Mouse (Mus musculus) forebrain, embryonic 13.5 days (tissue): ENCODE results near the gene Amelx. TPM values are rescaled to one million over a fixed set of nuclear protein-coding genes. Genes with fewer than 3 reads are reported as not detected.

Source experiments
- ATAC-seq: fragments of 200-750 bp; cut with Nextera tagmentation; 2 replicates; pipeline ENCODE4 v1.8.0; 2017
- H3K27ac ChIP-seq: fragments of 300-500 bp; sonication (generic); 2 replicates; pipeline ENCODE4 v1.5.1; 2015; ENCODE audit warnings: inconsistent platforms, mild to moderate bottlenecking, moderate library complexity
- H3K27me3 ChIP-seq: fragments of 300-500 bp; sonication (generic); 2 replicates; pipeline ENCODE4 v1.6.1; 2015; ENCODE audit warnings: mild to moderate bottlenecking, inconsistent platforms
- H3K36me3 ChIP-seq: fragments of 300-500 bp; sonication (generic); 2 replicates; pipeline ENCODE4 v1.6.1; 2015; ENCODE audit warnings: mild to moderate bottlenecking, inconsistent platforms; ENCODE audit not compliant: poor library complexity, severe bottlenecking
- H3K4me1 ChIP-seq: fragments of 300-500 bp; sonication (generic); 2 replicates; pipeline ENCODE4 v1.6.1; 2015; ENCODE audit warnings: inconsistent platforms
- H3K4me2 ChIP-seq: fragments of 300-500 bp; sonication (generic); 2 replicates; pipeline ENCODE4 v1.6.1; 2015; ENCODE audit warnings: inconsistent platforms, mild to moderate bottlenecking, moderate library complexity
- H3K4me3 ChIP-seq: fragments of 300-500 bp; sonication (generic); 2 replicates; pipeline ENCODE4 v1.5.1; 2015; ENCODE audit warnings: mild to moderate bottlenecking, inconsistent platforms
- H3K9ac ChIP-seq: fragments of 300-500 bp; sonication (generic); 2 replicates; pipeline ENCODE4 v1.6.1; 2015; ENCODE audit warnings: mild to moderate bottlenecking, inconsistent platforms
- H3K9me3 ChIP-seq: fragments of 300-500 bp; sonication (generic); replicated peaks from 2 replicates; pipeline ENCODE4 v1.6.1; 2016; ENCODE audit warnings: inconsistent platforms
- WGBS: fragments of 180-500 bp; shearing (Covaris S2); methylation state at CpG from one replicate; pipeline ENCODE4 v1.1.7; 2015; 5-methylcytosine and 5-hydroxymethylcytosine counted together
- polyA plus RNA-seq: library from polyadenylated mRNA; unstranded; fragments of >200 nt; fragmentation: Nextera tagmentation; extraction: Ambion mirVana; gene quantifications from 2 replicates; pipeline ENCODE4 v1.2.1, GENCODE M21; 2015

The Amelx gene
- not detected in 2 replicates for polyA plus RNA-seq

GRCm38 (mm10) chrX:169187100-169187499 lies at the start of gene Amelx:
Amelx (minus strand) TSS chrX:169187200.
- H3K9me3 ChIP-seq, result no peaks in the 10 kb centered on the region
- no peak within 1 kb of the TSS for H3K4me2 ChIP-seq
- H3K4me1 ChIP-seq, result no peaks in the 10 kb centered on the region
- H3K36me3 ChIP-seq, result no peaks in the 10 kb centered on the region
- ATAC-seq, result no peak
- no peak within 1 kb of the TSS for H3K9ac ChIP-seq
- H3K4me3 ChIP-seq, result no peak within 1 kb of the TSS
- H3K27me3 ChIP-seq, result no peaks in the 10 kb centered on the region
- no peak within 1 kb of the TSS for H3K27ac ChIP-seq
- 82% methylated on average over 5 of the region's 5 CpGs for WGBS

- no peaks in the 10 kb centered on the region for H3K36me3 ChIP-seq
- H3K27ac ChIP-seq, result no peak overlapping the region
- peaks cover 5% of the 10 kb centered on the region; the same call in 1 of the 2 replicates for H3K27me3 ChIP-seq
- no peaks in the 10 kb centered on the region for H3K4me1 ChIP-seq
- no peak for ATAC-seq
- 78% methylated on average over 3 of the region's 3 CpGs for WGBS
- H3K9me3 ChIP-seq, result no peaks in the 10 kb centered on the region
- no peak overlapping the region for H3K4me3 ChIP-seq
- H3K4me2 ChIP-seq, result no peak overlapping the region
- H3K9ac ChIP-seq, result no peak overlapping the region
These were observed 35.5 kb upstream of the Amelx start for GRCm38 (mm10) chrX:169222357-169223062.

- Histone ChIP-seq H3K4me2 (no peak overlapping the region), H3K36me3 (no peaks in the 10 kb centered on the region), H3K4me1 (no peaks in the 10 kb centered on the region), H3K27ac (no peak overlapping the region), H3K27me3 (peaks cover 5% of the 10 kb centered on the region; the same call in 1 of the 2 replicates), H3K4me3 (no peak overlapping the region), H3K9me3 (no peaks in the 10 kb centered on the region), H3K9ac (no peak overlapping the region)
- 79% methylated on average over 8 of the region's 8 CpGs for WGBS
- ATAC-seq, result no peak
These were observed 33.1 kb upstream of the Amelx start for GRCm38 (mm10) chrX:169220064-169220463.

GRCm38 (mm10) chrX:169210019-169210418 lies 23.0 kb upstream of the Amelx start:
- Histone ChIP-seq H3K9me3 (no peaks in the 10 kb centered on the region), H3K27ac (no peak overlapping the region), H3K36me3 (no peaks in the 10 kb centered on the region), H3K4me2 (no peak overlapping the region), H3K9ac (no peak overlapping the region), H3K27me3 (peaks cover 7% of the 10 kb centered on the region; the same call in 1 of the 2 replicates), H3K4me1 (no peaks in the 10 kb centered on the region), H3K4me3 (no peak overlapping the region)
- no peak for ATAC-seq
- WGBS, result 70% methylated on average over 3 of the region's 3 CpGs

GRCm38 (mm10) chrX:169178634-169179033 lies 8.4 kb downstream of the Amelx start:
- Histone ChIP-seq H3K9ac (no peak overlapping the region), H3K36me3 (no peaks in the 10 kb centered on the region), H3K9me3 (no peaks in the 10 kb centered on the region), H3K27ac (no peak overlapping the region), H3K4me1 (no peaks in the 10 kb centered on the region), H3K4me2 (no peak overlapping the region), H3K27me3 (no peaks in the 10 kb centered on the region), H3K4me3 (no peak overlapping the region)
- no peak for ATAC-seq
- WGBS, result 65% methylated on average over 2 of the region's 2 CpGs

GRCm38 (mm10) chrX:169173796-169174195 lies 13.2 kb downstream of the Amelx start:
- H3K9me3 ChIP-seq, result no peaks in the 10 kb centered on the region
- no peak overlapping the region for H3K4me2 ChIP-seq
- no peak overlapping the region for H3K4me3 ChIP-seq
- ATAC-seq, result no peak
- H3K9ac ChIP-seq, result no peak overlapping the region
- H3K27ac ChIP-seq, result no peak overlapping the region
- no peaks in the 10 kb centered on the region for H3K27me3 ChIP-seq
- no peaks in the 10 kb centered on the region for H3K36me3 ChIP-seq
- no peaks in the 10 kb centered on the region for H3K4me1 ChIP-seq
- 67% methylated on average over 1 of the region's 1 CpGs for WGBS

- H3K9me3 ChIP-seq, result no peaks in the 10 kb centered on the region
- H3K27ac ChIP-seq, result no peak overlapping the region
- no peak overlapping the region for H3K9ac ChIP-seq
- H3K36me3 ChIP-seq, result no peaks in the 10 kb centered on the region
- H3K4me2 ChIP-seq, result no peak overlapping the region
- no peak overlapping the region for H3K4me3 ChIP-seq
- H3K27me3 ChIP-seq, result no peaks in the 10 kb centered on the region
- no peak for ATAC-seq
- WGBS, result 75% methylated on average over 2 of the region's 2 CpGs
- no peaks in the 10 kb centered on the region for H3K4me1 ChIP-seq
These were observed 16.0 kb downstream of the Amelx start for GRCm38 (mm10) chrX:169170981-169171380.

GRCm38 (mm10) chrX:169158385-169158784 lies 28.6 kb downstream of the Amelx start:
- 90% methylated on average over 6 of the region's 6 CpGs for WGBS
- H3K4me2 ChIP-seq, result no peak overlapping the region
- H3K9ac ChIP-seq, result no peak overlapping the region
- no peak overlapping the region for H3K4me3 ChIP-seq
- no peak overlapping the region for H3K27ac ChIP-seq
- ATAC-seq, result no peak
- no peaks in the 10 kb centered on the region for H3K27me3 ChIP-seq
- no peaks in the 10 kb centered on the region for H3K9me3 ChIP-seq
- no peaks in the 10 kb centered on the region for H3K4me1 ChIP-seq
- no peaks in the 10 kb centered on the region for H3K36me3 ChIP-seq

- Histone ChIP-seq H3K4me3 (no peak overlapping the region), H3K36me3 (no peaks in the 10 kb centered on the region), H3K27ac (no peak overlapping the region), H3K9me3 (no peaks in the 10 kb centered on the region), H3K27me3 (no peaks in the 10 kb centered on the region), H3K9ac (no peak overlapping the region), H3K4me2 (no peak overlapping the region), H3K4me1 (no peaks in the 10 kb centered on the region)
- ATAC-seq, result no peak
These were observed 33.2 kb downstream of the Amelx start for GRCm38 (mm10) chrX:169153805-169154204.

GRCm38 (mm10) chrX:169140467-169140866 lies 46.5 kb downstream of the Amelx start:
- Histone ChIP-seq H3K27me3 (no peaks in the 10 kb centered on the region), H3K4me2 (no peak overlapping the region), H3K4me3 (no peak overlapping the region), H3K27ac (no peak overlapping the region), H3K9ac (no peak overlapping the region), H3K36me3 (no peaks in the 10 kb centered on the region), H3K9me3 (no peaks in the 10 kb centered on the region), H3K4me1 (no peaks in the 10 kb centered on the region)
- ATAC-seq, result no peak
- WGBS, result 88% methylated on average over 9 of the region's 9 CpGs

GRCm38 (mm10) chrX:169139758-169140157 lies 47.2 kb downstream of the Amelx start:
- Histone ChIP-seq H3K9ac (no peak overlapping the region), H3K4me2 (no peak overlapping the region), H3K4me3 (no peak overlapping the region), H3K36me3 (no peaks in the 10 kb centered on the region), H3K9me3 (no peaks in the 10 kb centered on the region), H3K4me1 (no peaks in the 10 kb centered on the region), H3K27me3 (no peaks in the 10 kb centered on the region), H3K27ac (no peak overlapping the region)
- ATAC-seq, result no peak
- 85% methylated on average over 7 of the region's 7 CpGs for WGBS
